Mouse (Mus musculus) lung, embryonic 14.5 days (tissue): ENCODE measurements at regions not wholly inside any gene's neighbourhood (a gene's known extent, or its start where the extent isn't known, plus 50 kb on each side); places are given as distances from the start of the nearest gene placed in this dataset.
A peak's percentile ranks its signal among the peaks of the same experiment; 100 is the strongest.

Source experiments
- ATAC-seq: fragments of 200-750 bp; cut with Nextera tagmentation; 2 replicates; pipeline ENCODE4 v1.8.0; 2017; ENCODE audit warnings: mild to moderate bottlenecking, moderate TSS enrichment, moderate library complexity; ENCODE audit not compliant: insufficient read depth
- DNase-seq: peaks from one replicate; pipeline ENCODE4 v3.0.0-alpha.2; 2015
- H3K27ac ChIP-seq: fragments of 300-500 bp; sonication (generic); 2 replicates; pipeline ENCODE4 v1.5.1; 2014; ENCODE audit warnings: low read depth, mild to moderate bottlenecking, moderate library complexity
- H3K27me3 ChIP-seq: fragments of 300-500 bp; sonication (generic); 2 replicates; pipeline ENCODE4 v1.6.1; 2014; ENCODE audit warnings: low read length, control low read depth; ENCODE audit not compliant: insufficient read depth
- H3K36me3 ChIP-seq: fragments of 300-500 bp; sonication (generic); 2 replicates; pipeline ENCODE4 v1.6.1; 2014; ENCODE audit warnings: control low read depth; ENCODE audit not compliant: insufficient read depth
- H3K4me1 ChIP-seq: fragments of 300-500 bp; sonication (generic); 2 replicates; pipeline ENCODE4 v1.6.1; 2014; ENCODE audit warnings: antibody characterized with exemption, control low read depth; ENCODE audit not compliant: insufficient read depth
- H3K4me2 ChIP-seq: fragments of 300-500 bp; sonication (generic); 2 replicates; pipeline ENCODE4 v1.6.1; 2014; ENCODE audit warnings: mild to moderate bottlenecking
- H3K4me3 ChIP-seq: fragments of 300-500 bp; sonication (generic); 2 replicates; pipeline ENCODE4 v1.5.1; 2014; ENCODE audit warnings: low read depth, low read length
- H3K9ac ChIP-seq: fragments of 300-500 bp; sonication (generic); 2 replicates; pipeline ENCODE4 v1.6.1; 2014
- H3K9me3 ChIP-seq: fragments of 300-500 bp; sonication (generic); 2 replicates; pipeline ENCODE4 v1.6.1; 2016; ENCODE audit warnings: low read depth, low read length, control low read depth
- CTCF ChIP-seq: IDR thresholded peaks from 2 replicates; pipeline ENCODE4 v1.5.1; 2016; ENCODE audit warnings: antibody characterized with exemption, low read depth
- WGBS: fragments of 180-500 bp; shearing (Covaris S2); extraction: QIAGEN DNeasy Blood & Tissue Kit; methylation state at CpG from one replicate; pipeline ENCODE4 v1.1.7; 2014; 5-methylcytosine and 5-hydroxymethylcytosine counted together

DNA sequence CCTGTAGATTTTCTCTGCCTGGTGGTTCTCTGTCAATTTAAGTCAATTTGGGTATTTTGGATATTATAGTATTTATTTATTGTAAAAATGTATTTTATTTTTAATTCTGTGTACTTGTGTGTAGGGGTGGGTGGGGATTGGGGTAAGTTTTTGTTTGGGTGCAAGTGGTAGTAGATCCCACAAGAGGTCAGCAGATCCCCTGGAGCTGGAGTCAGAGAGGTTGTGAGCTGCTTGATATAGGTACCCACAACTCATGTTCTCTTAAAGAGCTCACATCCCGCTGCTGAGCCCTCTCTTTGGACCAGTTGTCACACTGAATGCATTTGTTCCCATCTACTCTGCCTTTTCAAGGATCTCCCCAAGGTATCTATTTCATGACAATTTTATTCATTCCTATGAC, 239.6 kb upstream of the 1700056E22Rik start:
- TF ChIP-seq CTCF = 0 out of 2 replicates have a peak, but pooled peaks have one; percentile 26
- no peaks in the 10 kb centered on the region for H3K4me1 ChIP-seq
- WGBS = 78% methylated on average over 1 of the region's 1 CpGs
- ATAC-seq (no peak), DNase-seq (no peak)
- no peaks in the 10 kb centered on the region for H3K36me3 ChIP-seq
- no peak overlapping the region for H3K27ac ChIP-seq
- no peaks in the 10 kb centered on the region for H3K27me3 ChIP-seq
- H3K9me3 ChIP-seq = no peaks in the 10 kb centered on the region
- no peak overlapping the region for H3K9ac ChIP-seq
- H3K4me2 ChIP-seq = no peak overlapping the region
- H3K4me3 ChIP-seq = no peak overlapping the region

DNA sequence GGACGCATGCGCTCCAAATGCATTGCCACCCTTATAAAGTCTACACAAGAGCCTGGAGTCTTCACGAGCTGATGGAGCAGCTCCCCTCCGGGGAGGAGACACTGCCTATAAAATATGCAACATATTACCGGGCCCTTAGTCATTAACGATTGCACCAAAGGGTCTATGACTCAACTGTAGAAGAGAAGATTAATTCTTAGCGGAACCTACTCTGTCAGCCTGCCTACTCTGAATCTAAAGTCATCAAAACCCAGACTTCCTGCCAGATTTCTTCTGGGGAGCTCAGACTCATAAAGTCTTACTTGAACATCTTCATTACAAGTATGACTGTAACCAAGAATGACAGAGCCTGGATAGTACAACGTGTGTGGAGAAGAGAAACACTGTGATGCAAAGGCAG, 237.2 kb upstream of the 1700056E22Rik start:
- H3K9me3 ChIP-seq = no peaks in the 10 kb centered on the region
- no peak for ATAC-seq
- no peak for DNase-seq
- H3K4me1 ChIP-seq = no peaks in the 10 kb centered on the region
- TF ChIP-seq CTCF = no peak
- no peak overlapping the region for H3K4me3 ChIP-seq
- H3K36me3 ChIP-seq = no peaks in the 10 kb centered on the region
- no peak overlapping the region for H3K27ac ChIP-seq
- WGBS = 83% methylated on average over 8 of the region's 8 CpGs
- no peak overlapping the region for H3K9ac ChIP-seq
- no peak overlapping the region for H3K4me2 ChIP-seq
- no peaks in the 10 kb centered on the region for H3K27me3 ChIP-seq

DNA sequence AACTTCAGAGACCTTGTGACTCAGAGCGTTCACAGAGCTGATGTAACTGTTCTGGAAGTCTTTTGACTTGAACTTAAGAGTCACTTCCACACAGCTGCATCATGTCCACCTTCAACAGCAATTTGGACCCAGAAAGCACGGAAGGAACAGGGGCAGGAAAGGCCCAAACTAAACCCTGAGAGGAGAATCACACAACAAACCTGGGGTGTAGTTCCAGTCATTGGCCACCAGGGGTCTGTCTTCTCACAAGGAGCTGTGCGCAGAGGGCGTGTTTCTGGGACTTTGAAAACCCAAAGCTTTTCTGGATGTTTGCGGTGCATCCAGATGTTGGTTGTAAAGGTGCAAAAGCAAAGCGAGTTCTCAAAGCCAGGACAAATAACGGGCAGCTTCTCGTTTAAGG, 231.9 kb upstream of the 1700056E22Rik start:
- WGBS = 8% methylated on average over 8 of the region's 8 CpGs
- H3K4me3 ChIP-seq = no peak overlapping the region
- TF ChIP-seq CTCF = peak; percentile 99
- H3K9ac ChIP-seq = no peak overlapping the region
- no peaks in the 10 kb centered on the region for H3K9me3 ChIP-seq
- peak overlapping the region; percentile 4; the same call in 1 of the 2 replicates for H3K4me2 ChIP-seq
- no peaks in the 10 kb centered on the region for H3K36me3 ChIP-seq
- no peak overlapping the region for H3K27ac ChIP-seq
- H3K4me1 ChIP-seq = no peaks in the 10 kb centered on the region
- DNase-seq (peak; percentile 95), ATAC-seq (no peak; the same call in 1 of the 2 replicates)
- H3K27me3 ChIP-seq = no peaks in the 10 kb centered on the region

DNA sequence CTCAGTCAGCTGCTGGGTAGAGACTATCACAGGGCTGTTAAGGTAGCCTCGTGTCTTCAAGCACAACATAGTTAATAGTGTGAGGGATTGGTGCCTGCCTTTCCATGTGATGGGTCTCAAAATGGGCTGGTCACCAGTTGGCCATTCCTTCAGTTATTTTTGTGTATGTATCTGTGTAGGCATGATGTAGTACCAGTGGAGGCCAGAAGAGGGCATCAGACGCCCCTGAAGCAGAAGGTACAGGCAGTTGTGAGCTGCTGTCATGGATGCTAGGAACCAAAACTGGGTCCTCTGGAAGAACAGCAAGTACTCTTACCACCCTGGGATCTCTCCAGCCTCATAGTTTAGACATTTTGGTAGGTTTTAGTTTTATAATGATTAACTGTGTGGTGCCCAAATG, 228.9 kb upstream of the 1700056E22Rik start:
- WGBS = 73% methylated on average over 2 of the region's 2 CpGs
- Histone ChIP-seq H3K9me3 (no peaks in the 10 kb centered on the region), H3K4me2 (no peak overlapping the region), H3K4me3 (no peak overlapping the region), H3K4me1 (no peaks in the 10 kb centered on the region), H3K36me3 (no peaks in the 10 kb centered on the region), H3K27ac (no peak overlapping the region), H3K27me3 (no peaks in the 10 kb centered on the region), H3K9ac (no peak overlapping the region)
- DNase-seq (no peak), ATAC-seq (no peak)
- TF ChIP-seq CTCF = peak; percentile 59

DNA sequence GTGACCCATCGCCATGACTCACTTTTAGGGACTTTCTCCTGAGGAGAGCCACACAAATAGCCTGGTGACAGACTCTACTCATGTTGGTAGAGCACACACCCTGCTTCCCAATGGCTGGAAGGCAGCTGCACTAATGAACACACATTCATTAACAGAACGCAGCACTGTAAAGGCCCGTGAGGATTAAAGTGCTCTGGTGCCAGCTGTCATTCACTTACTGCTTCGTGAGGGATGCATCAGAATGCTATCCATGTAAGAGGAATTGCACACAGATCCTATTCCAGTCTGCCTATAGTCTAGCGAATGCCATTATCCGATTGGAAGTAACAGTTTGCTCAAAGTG, 227.3 kb upstream of the 1700056E22Rik start:
- H3K9ac ChIP-seq = no peak overlapping the region
- WGBS = 77% methylated on average over 6 of the region's 6 CpGs
- no peak overlapping the region for H3K27ac ChIP-seq
- H3K36me3 ChIP-seq = no peaks in the 10 kb centered on the region
- no peak overlapping the region for H3K4me3 ChIP-seq
- H3K4me2 ChIP-seq = no peak overlapping the region
- DNase-seq (no peak), ATAC-seq (no peak)
- H3K27me3 ChIP-seq = no peaks in the 10 kb centered on the region
- TF ChIP-seq CTCF = no peak
- no peaks in the 10 kb centered on the region for H3K4me1 ChIP-seq
- H3K9me3 ChIP-seq = no peaks in the 10 kb centered on the region

DNA sequence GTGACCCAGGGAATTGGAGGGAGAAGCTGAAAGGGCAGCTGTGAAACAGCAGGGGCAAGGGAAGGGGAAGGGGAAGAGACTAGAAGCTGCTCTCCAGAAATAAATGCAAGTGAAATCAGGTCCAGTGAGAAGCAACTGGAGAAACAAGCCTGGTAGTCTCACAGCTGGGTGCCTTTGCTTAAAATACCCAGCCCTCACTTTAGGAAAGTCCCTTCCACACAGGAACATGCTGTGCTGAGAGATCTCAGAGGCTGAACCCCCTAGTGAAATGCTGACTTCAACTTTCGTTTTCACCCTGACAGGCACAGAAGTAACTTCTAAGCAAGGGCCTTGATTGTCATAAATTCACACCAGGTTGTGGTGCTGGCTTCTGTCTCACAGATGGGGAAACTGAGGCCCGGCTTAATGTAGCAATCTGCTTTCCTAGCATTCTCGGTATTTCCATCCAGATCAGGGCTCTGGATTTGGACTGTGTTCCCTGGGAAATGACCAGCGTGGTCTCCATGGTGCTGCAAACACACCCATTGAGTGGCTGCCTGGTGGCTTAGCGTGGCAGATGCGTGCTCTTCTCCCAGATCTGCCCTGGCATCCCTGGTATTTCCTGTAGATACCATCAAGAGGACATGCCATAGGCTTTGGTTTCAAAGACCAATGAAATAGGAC, 226.8 kb upstream of the 1700056E22Rik start:
- no peak overlapping the region for H3K4me3 ChIP-seq
- H3K27me3 ChIP-seq = no peaks in the 10 kb centered on the region
- ATAC-seq (no peak), DNase-seq (no peak)
- H3K27ac ChIP-seq = no peak overlapping the region
- no peak overlapping the region for H3K9ac ChIP-seq
- H3K4me2 ChIP-seq = no peak overlapping the region
- no peak for TF ChIP-seq CTCF
- H3K36me3 ChIP-seq = no peaks in the 10 kb centered on the region
- H3K9me3 ChIP-seq = no peaks in the 10 kb centered on the region
- WGBS = 73% methylated on average over 6 of the region's 6 CpGs
- H3K4me1 ChIP-seq = no peaks in the 10 kb centered on the region

DNA sequence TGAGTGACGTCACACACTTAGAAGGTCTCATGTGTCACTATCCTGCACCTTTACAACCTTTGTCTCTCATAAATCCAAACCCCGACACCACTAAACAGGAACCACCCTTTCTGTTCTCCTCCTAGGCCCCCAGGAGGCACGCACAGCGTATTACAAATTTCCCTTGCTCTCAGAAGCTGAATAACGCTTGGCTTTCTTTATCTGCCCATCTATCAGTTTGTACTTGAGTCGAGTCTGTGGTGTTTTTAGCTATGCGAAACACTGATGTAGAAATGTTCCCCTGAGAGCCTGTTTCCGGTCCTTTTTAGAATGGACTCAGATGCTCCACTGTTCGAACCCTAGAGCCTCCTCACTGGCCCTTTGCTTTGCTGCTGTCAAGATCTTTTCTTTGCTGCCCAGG, 225.8 kb upstream of the 1700056E22Rik start:
- no peaks in the 10 kb centered on the region for H3K4me1 ChIP-seq

More for the DNA sequence above, 225.8 kb upstream of the 1700056E22Rik start:
- ATAC-seq (no peak), DNase-seq (no peak)
- Histone ChIP-seq H3K9me3 (no peaks in the 10 kb centered on the region), H3K27ac (no peak overlapping the region), H3K9ac (no peak overlapping the region), H3K27me3 (no peaks in the 10 kb centered on the region), H3K4me2 (no peak overlapping the region), H3K36me3 (no peaks in the 10 kb centered on the region), H3K4me3 (no peak overlapping the region)
- TF ChIP-seq CTCF = no peak
- WGBS = 87% methylated on average over 9 of the region's 9 CpGs
